Mouse (Mus musculus) stomach, embryonic 16.5 days (tissue): ENCODE data around the gene Ints14. TPM values are rescaled to one million over a fixed set of nuclear protein-coding genes. Genes with fewer than 3 reads are reported as not detected.

Experiments used
- ATAC-seq: fragments of 200-750 bp; cut with Nextera tagmentation; 2 replicates; pipeline ENCODE4 v1.8.0; 2017; ENCODE audit warnings: moderate number of reproducible peaks, moderate TSS enrichment; ENCODE audit not compliant: insufficient read depth, low FRiP score
- H3K27ac ChIP-seq: fragments of 300-500 bp; sonication (generic); 2 replicates; pipeline ENCODE4 v1.5.1; 2014; ENCODE audit warnings: low read length
- H3K27me3 ChIP-seq: fragments of 300-500 bp; sonication (generic); 2 replicates; pipeline ENCODE4 v1.6.1; 2014; ENCODE audit warnings: low read length, control low read depth, mixed read lengths; ENCODE audit not compliant: control insufficient read depth, insufficient read depth
- H3K36me3 ChIP-seq: fragments of 300-500 bp; sonication (generic); 2 replicates; pipeline ENCODE4 v1.6.1; 2014; ENCODE audit warnings: low read length; ENCODE audit not compliant: control insufficient read depth, insufficient read depth
- H3K4me1 ChIP-seq: fragments of 300-500 bp; sonication (generic); 2 replicates; pipeline ENCODE4 v1.6.1; 2014; ENCODE audit warnings: low read length, control low read depth, mixed read lengths; ENCODE audit not compliant: control insufficient read depth, insufficient read depth
- H3K4me2 ChIP-seq: fragments of 300-500 bp; sonication (generic); 2 replicates; pipeline ENCODE4 v1.6.1; 2014; ENCODE audit warnings: low read depth, low read length, mixed read lengths
- H3K4me3 ChIP-seq: fragments of 300-500 bp; sonication (generic); replicated peaks from 2 replicates; pipeline ENCODE4 v1.5.1; 2014; ENCODE audit warnings: mild to moderate bottlenecking, low read length
- H3K9ac ChIP-seq: fragments of 300-500 bp; sonication (generic); 2 replicates; pipeline ENCODE4 v1.6.1; 2014; ENCODE audit warnings: low read length
- H3K9me3 ChIP-seq: fragments of 300-500 bp; sonication (generic); replicated peaks from 2 replicates; pipeline ENCODE4 v1.6.1; 2016; ENCODE audit warnings: low read length, control low read depth; ENCODE audit not compliant: control insufficient read depth
- WGBS: fragments of 180-500 bp; shearing (Covaris S2); extraction: QIAGEN DNeasy Blood & Tissue Kit; methylation state at CpG from one replicate; pipeline ENCODE4 v1.1.7; 2014; 5-methylcytosine and 5-hydroxymethylcytosine counted together
- polyA plus RNA-seq: library from polyadenylated mRNA; unstranded; fragments of >200 nt; fragmentation: Nextera tagmentation; extraction: Ambion mirVana; gene quantifications from 2 replicates; pipeline ENCODE4 v1.2.1, GENCODE M21; 2015

The Ints14 gene
- 46.2 and 46.5 TPM in 2 replicates for polyA plus RNA-seq

- Histone ChIP-seq H3K9ac (peak within 1 kb of the TSS; percentile 88), H3K9me3 (no peaks in the 10 kb centered on the region), H3K27me3 (no peaks in the 10 kb centered on the region), H3K36me3 (0 out of 2 replicates have a peak, but pooled peaks cover 4% of the 10 kb centered on the region), H3K27ac (peak within 1 kb of the TSS; percentile 85), H3K4me2 (peak within 1 kb of the TSS; percentile 80), H3K4me3 (peak within 1 kb of the TSS; percentile 71), H3K4me1 (peaks cover 6% of the 10 kb centered on the region)
- ATAC-seq, result peak; percentile 97
- 3% methylated on average over 29 of the region's 29 CpGs for WGBS
These were observed at the start of gene Ints14 for GRCm38 (mm10) chr9:64960117-64960977. TSS of gene Ints14 (plus strand) at chr9:64960905.

- ATAC-seq, result no peak
- H3K9me3 ChIP-seq, result no peaks in the 10 kb centered on the region
These were observed 47.3 kb upstream of the Ints14 start for GRCm38 (mm10) chr9:64913406-64913805.

GRCm38 (mm10) chr9:64913973-64914372 lies 46.7 kb upstream of the Ints14 start:
- Histone ChIP-seq H3K27ac (no peak overlapping the region), H3K4me2 (no peak overlapping the region), H3K36me3 (0 out of 2 replicates have a peak, but pooled peaks cover 5% of the 10 kb centered on the region), H3K27me3 (no peaks in the 10 kb centered on the region), H3K9me3 (no peaks in the 10 kb centered on the region), H3K9ac (no peak overlapping the region), H3K4me3 (no peak overlapping the region), H3K4me1 (no peaks in the 10 kb centered on the region)
- no peak for ATAC-seq
- WGBS, result 58% methylated on average over 2 of the region's 2 CpGs

More at GRCm38 (mm10) chr9:64913406-64913805, 47.3 kb upstream of the Ints14 start:
- 91% methylated on average over 4 of the region's 4 CpGs for WGBS
- no peak overlapping the region for H3K27ac ChIP-seq
- H3K4me1 ChIP-seq, result no peaks in the 10 kb centered on the region
- no peak overlapping the region for H3K9ac ChIP-seq
- no peak overlapping the region for H3K4me3 ChIP-seq
- 0 out of 2 replicates have a peak, but pooled peaks cover 5% of the 10 kb centered on the region for H3K36me3 ChIP-seq
- no peaks in the 10 kb centered on the region for H3K27me3 ChIP-seq
- no peak overlapping the region for H3K4me2 ChIP-seq

GRCm38 (mm10) chr9:64914629-64915028 lies 46.1 kb upstream of the Ints14 start:
- 75% methylated on average over 4 of the region's 4 CpGs for WGBS
- 0 out of 2 replicates have a peak, but pooled peaks cover 5% of the 10 kb centered on the region for H3K36me3 ChIP-seq
- H3K9me3 ChIP-seq, result no peaks in the 10 kb centered on the region

GRCm38 (mm10) chr9:64918560-64918959 lies 42.1 kb upstream of the Ints14 start:
- H3K9ac ChIP-seq, result peak overlapping the region; percentile 41
- no peak overlapping the region for H3K27ac ChIP-seq
- no peaks in the 10 kb centered on the region for H3K4me1 ChIP-seq
- WGBS, result 34% methylated on average over 16 of the region's 16 CpGs
- H3K27me3 ChIP-seq, result no peaks in the 10 kb centered on the region
- peak overlapping the region; percentile 35 for H3K4me3 ChIP-seq
- no peaks in the 10 kb centered on the region for H3K9me3 ChIP-seq
- peak overlapping the region; percentile 43 for H3K4me2 ChIP-seq
- no peak for ATAC-seq
- H3K36me3 ChIP-seq, result 0 out of 2 replicates have a peak, but pooled peaks cover 1% of the 10 kb centered on the region

More at GRCm38 (mm10) chr9:64914629-64915028, 46.1 kb upstream of the Ints14 start:
- no peaks in the 10 kb centered on the region for H3K27me3 ChIP-seq
- no peak overlapping the region for H3K4me3 ChIP-seq
- H3K9ac ChIP-seq, result no peak overlapping the region
- no peak overlapping the region for H3K4me2 ChIP-seq
- no peaks in the 10 kb centered on the region for H3K4me1 ChIP-seq
- no peak overlapping the region for H3K27ac ChIP-seq
- ATAC-seq, result no peak

- Histone ChIP-seq H3K4me3 (no peak overlapping the region), H3K4me2 (no peak overlapping the region), H3K27ac (no peak overlapping the region; the same call in 1 of the 2 replicates), H3K9me3 (no peaks in the 10 kb centered on the region), H3K4me1 (peaks cover 5% of the 10 kb centered on the region; the same call in 1 of the 2 replicates), H3K27me3 (no peaks in the 10 kb centered on the region), H3K9ac (no peak overlapping the region), H3K36me3 (no peaks in the 10 kb centered on the region)
- 75% methylated on average over 5 of the region's 5 CpGs for WGBS
- no peak for ATAC-seq
These were observed 34.9 kb upstream of the Ints14 start for GRCm38 (mm10) chr9:64925771-64926170.

GRCm38 (mm10) chr9:64926201-64926991 lies 34.3 kb upstream of the Ints14 start:
- Histone ChIP-seq H3K9me3 (no peaks in the 10 kb centered on the region), H3K4me3 (no peak overlapping the region), H3K27ac (peak overlapping the region; percentile 25; the same call in 1 of the 2 replicates), H3K27me3 (no peaks in the 10 kb centered on the region), H3K36me3 (no peaks in the 10 kb centered on the region), H3K4me1 (peaks cover 5% of the 10 kb centered on the region; the same call in 1 of the 2 replicates), H3K4me2 (no peak overlapping the region), H3K9ac (no peak overlapping the region)
- peak; percentile 86 for ATAC-seq
- WGBS, result 61% methylated on average over 8 of the region's 8 CpGs

- no peak overlapping the region for H3K27ac ChIP-seq
- ATAC-seq, result no peak
- no peaks in the 10 kb centered on the region for H3K9me3 ChIP-seq
- no peak overlapping the region for H3K4me3 ChIP-seq
- H3K27me3 ChIP-seq, result no peaks in the 10 kb centered on the region
- H3K4me2 ChIP-seq, result no peak overlapping the region
- H3K4me1 ChIP-seq, result peaks cover 5% of the 10 kb centered on the region; the same call in 1 of the 2 replicates
- H3K9ac ChIP-seq, result no peak overlapping the region
- H3K36me3 ChIP-seq, result no peaks in the 10 kb centered on the region
- 75% methylated on average over 4 of the region's 4 CpGs for WGBS
These were observed 30.4 kb upstream of the Ints14 start for GRCm38 (mm10) chr9:64930256-64930655.
